Mouse (Mus musculus) erythroblast, embryonic 14.5 days (primary cell): ENCODE results near the gene U2af2. TPM values are rescaled to one million over a fixed set of nuclear protein-coding genes. Genes with fewer than 3 reads are reported as not detected.
A peak's percentile ranks its signal among the peaks of the same experiment; 100 is the strongest.

Experiments
- H3K27me3 ChIP-seq: 2 replicates; pipeline ENCODE4 v1.6.1; 2012; ENCODE audit warnings: inconsistent platforms; ENCODE audit not compliant: control insufficient read depth
- H3K36me3 ChIP-seq: 2 replicates; pipeline ENCODE4 v1.6.1; 2012; ENCODE audit warnings: mild to moderate bottlenecking, inconsistent platforms; ENCODE audit not compliant: control insufficient read depth
- H3K4me1 ChIP-seq: 2 replicates; pipeline ENCODE4 v1.6.1; 2012; ENCODE audit warnings: inconsistent platforms; ENCODE audit not compliant: control insufficient read depth
- H3K4me3 ChIP-seq: replicated peaks from 2 replicates; pipeline ENCODE3; 2012; ENCODE audit warnings: moderate library complexity, mild to moderate bottlenecking, inconsistent platforms
- H3K9me3 ChIP-seq: 2 replicates; pipeline ENCODE4 v1.6.1; 2012; ENCODE audit warnings: low read length, inconsistent platforms, mixed read lengths; ENCODE audit not compliant: control insufficient read depth
- GATA1 ChIP-seq: IDR thresholded peaks from 2 replicates; pipeline ENCODE4 v1.6.1; 2012; ENCODE audit warnings: low read length, inconsistent platforms, mixed read lengths
- TAL1 ChIP-seq: IDR thresholded peaks from 3 replicates; pipeline ENCODE4 v1.6.1; 2012; ENCODE audit warnings: low read length, inconsistent platforms, mixed read lengths
- polyA plus RNA-seq: library from polyadenylated mRNA; stranded (reverse); fragments of >175 nt; gene quantifications from 2 replicates; pipeline ENCODE4 v1.2.3, GENCODE M21; 2012

The U2af2 gene
- polyA plus RNA-seq, 1 experiment = 43.1 TPM

DNA sequence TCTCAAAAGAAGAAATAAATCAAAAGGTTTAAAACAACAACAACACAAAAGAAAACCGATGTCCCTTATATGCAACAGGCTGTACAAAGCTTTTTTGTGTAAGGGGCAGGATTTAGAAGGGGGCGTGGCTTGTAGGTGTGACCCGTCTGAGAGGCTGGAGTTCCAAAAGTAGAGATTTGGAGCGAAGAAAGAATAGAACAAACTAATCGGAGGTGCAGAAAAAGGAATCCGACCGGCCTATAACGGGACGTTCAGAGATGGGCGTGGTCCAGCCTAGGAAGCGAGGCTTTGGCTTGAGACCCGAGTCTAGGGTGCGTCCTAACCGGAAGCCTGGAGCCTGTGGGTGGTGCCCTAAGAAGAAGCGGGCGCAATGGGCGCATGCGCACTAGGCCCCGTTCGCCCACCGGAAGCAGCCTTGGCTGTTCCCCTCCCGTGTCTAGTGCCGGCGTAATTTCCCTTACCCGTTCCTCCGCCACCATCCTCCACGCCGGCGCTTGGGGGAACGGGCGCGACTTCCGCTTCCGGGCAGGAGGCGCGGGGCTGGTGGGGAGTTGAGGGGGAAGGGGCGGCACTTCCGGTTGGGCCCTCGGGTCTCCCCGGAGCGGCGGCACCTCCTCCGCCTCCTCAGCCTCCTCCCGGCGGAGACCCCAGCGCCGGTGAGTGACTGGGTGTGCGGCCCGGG lies 41.8 kb upstream of the U2af2 start, which contains the start of the genes Zfp865 and Ccdc106:
Zfp865 (plus strand) TSS at position 377 of the 682 bp plus-strand sequence.
Ccdc106 (plus strand) TSS at position 554 of the 682 bp plus-strand sequence.
- TF ChIP-seq TAL1 = no peak
- TF ChIP-seq GATA1 = no peak
- H3K27me3 ChIP-seq = no peaks in the 10 kb centered on the region
- peaks cover 12% of the 10 kb centered on the region for H3K9me3 ChIP-seq
- peak within 1 kb of the TSS; percentile 87 for H3K4me3 ChIP-seq
- H3K36me3 ChIP-seq = peaks cover 46% of the 10 kb centered on the region
- H3K4me1 ChIP-seq = peaks cover 59% of the 10 kb centered on the region

GRCm38 (mm10) chr7:5020685-5021084 lies 41.3 kb upstream of the U2af2 start:
- Histone ChIP-seq H3K36me3 (peaks cover 50% of the 10 kb centered on the region), H3K4me1 (peaks cover 56% of the 10 kb centered on the region)
- TF ChIP-seq TAL1 (no peak), GATA1 (no peak)

GRCm38 (mm10) chr7:5021197-5021596 lies 40.7 kb upstream of the U2af2 start:
- H3K27me3 ChIP-seq = no peaks in the 10 kb centered on the region
- peaks cover 52% of the 10 kb centered on the region for H3K36me3 ChIP-seq
- peaks cover 50% of the 10 kb centered on the region for H3K4me1 ChIP-seq
- H3K9me3 ChIP-seq = peaks cover 12% of the 10 kb centered on the region
- peak overlapping the region; percentile 87 for H3K4me3 ChIP-seq
- no peak for TF ChIP-seq GATA1
- TF ChIP-seq TAL1 = no peak

More at GRCm38 (mm10) chr7:5020685-5021084, 41.3 kb upstream of the U2af2 start:
- Histone ChIP-seq H3K27me3 (no peaks in the 10 kb centered on the region), H3K4me3 (peak overlapping the region; percentile 87), H3K9me3 (peaks cover 12% of the 10 kb centered on the region)

DNA sequence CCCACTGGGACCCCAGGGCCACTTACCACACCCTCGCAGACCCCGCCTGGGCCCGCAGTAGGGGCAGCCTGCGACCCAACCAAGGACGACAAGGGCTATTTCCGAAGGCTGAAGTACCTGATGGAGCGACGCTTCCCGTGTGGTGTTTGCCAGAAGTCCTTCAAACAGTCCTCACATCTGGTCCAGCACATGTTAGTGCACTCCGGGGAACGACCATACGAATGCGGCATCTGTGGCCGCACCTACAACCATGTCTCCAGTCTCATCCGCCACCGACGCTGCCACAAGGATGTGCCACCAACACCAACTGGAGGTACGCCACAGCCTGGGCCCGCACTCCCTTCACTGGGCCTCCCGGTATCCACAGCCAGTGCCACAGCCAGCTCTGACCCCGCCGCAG lies 32.4 kb upstream of the U2af2 start:
- Histone ChIP-seq H3K27me3 (peaks cover 14% of the 10 kb centered on the region; the same call in 1 of the 2 replicates), H3K4me3 (no peak overlapping the region), H3K9me3 (peaks cover 35% of the 10 kb centered on the region), H3K36me3 (peaks cover 70% of the 10 kb centered on the region), H3K4me1 (no peaks in the 10 kb centered on the region)
- TF ChIP-seq TAL1 (no peak), GATA1 (no peak)

DNA sequence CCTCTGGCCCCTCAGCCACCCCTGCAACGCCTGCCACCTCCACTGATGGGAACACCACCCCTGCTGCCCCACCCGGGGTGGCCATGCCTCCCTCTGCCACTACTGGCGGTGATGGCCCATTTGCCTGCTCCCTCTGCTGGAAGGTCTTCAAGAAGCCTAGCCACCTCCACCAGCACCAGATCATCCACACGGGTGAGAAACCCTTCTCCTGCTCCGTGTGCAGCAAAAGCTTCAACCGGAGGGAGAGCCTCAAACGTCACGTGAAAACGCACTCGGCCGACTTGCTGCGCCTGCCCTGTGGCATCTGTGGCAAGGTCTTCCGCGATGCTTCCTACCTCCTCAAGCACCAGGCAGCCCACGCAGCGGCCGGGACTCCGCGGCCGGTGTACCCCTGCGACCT lies 32.0 kb upstream of the U2af2 start:
- Histone ChIP-seq H3K4me3 (no peak overlapping the region), H3K36me3 (peaks cover 67% of the 10 kb centered on the region), H3K27me3 (peaks cover 14% of the 10 kb centered on the region; the same call in 1 of the 2 replicates), H3K9me3 (peaks cover 35% of the 10 kb centered on the region), H3K4me1 (no peaks in the 10 kb centered on the region)
- TF ChIP-seq GATA1 (no peak), TAL1 (no peak)

DNA sequence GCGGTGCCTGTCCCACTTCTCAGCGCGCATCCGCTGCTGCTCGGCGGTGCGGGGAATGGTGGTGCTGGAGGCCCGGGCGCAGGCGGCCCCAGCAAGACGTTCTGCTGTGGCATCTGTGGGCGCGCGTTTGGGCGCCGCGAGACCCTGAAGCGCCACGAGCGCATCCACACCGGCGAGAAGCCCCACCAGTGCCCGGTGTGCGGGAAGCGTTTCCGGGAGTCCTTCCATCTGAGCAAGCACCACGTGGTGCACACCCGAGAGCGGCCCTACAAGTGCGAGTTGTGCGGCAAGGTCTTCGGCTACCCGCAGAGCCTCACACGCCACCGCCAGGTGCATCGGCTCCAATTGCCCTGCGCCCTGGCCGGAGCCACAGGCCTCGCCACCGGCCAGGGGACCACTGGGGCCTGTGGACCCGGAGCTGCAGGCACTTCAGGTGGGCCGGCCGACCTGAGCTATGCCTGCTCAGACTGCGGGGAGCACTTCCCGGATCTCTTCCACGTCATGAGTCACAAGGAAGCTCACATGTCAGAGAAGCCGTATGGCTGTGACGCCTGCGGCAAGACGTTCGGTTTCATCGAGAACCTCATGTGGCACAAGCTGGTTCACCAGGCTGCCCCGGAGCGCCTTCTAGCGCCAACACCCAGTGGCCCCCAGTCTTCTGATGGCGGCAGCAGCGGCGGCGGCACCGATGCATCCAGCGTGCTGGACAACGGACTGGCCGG lies 31.2 kb upstream of the U2af2 start:
- peaks cover 71% of the 10 kb centered on the region for H3K36me3 ChIP-seq
- no peak overlapping the region for H3K4me3 ChIP-seq
- H3K9me3 ChIP-seq = peaks cover 37% of the 10 kb centered on the region
- peaks cover 14% of the 10 kb centered on the region; the same call in 1 of the 2 replicates for H3K27me3 ChIP-seq
- peaks cover 1% of the 10 kb centered on the region; the same call in 1 of the 2 replicates for H3K4me1 ChIP-seq
- TF ChIP-seq TAL1 (no peak), GATA1 (no peak)

DNA sequence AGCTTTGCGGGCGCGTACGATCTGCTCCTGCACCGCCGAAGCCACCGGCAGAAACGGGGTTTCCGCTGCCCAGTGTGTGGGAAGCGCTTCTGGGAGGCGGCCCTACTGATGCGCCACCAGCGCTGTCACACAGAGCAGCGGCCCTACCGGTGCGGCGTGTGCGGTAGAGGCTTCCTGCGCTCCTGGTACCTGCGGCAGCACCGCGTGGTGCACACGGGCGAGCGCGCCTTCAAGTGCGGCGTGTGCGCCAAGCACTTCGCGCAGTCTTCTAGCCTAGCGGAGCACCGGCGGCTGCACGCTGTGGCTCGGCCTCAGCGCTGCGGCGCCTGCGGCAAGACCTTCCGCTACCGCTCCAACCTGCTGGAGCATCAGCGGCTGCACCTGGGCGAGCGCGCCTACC lies 30.4 kb upstream of the U2af2 start:
- H3K4me3 ChIP-seq = no peak overlapping the region

DNA sequence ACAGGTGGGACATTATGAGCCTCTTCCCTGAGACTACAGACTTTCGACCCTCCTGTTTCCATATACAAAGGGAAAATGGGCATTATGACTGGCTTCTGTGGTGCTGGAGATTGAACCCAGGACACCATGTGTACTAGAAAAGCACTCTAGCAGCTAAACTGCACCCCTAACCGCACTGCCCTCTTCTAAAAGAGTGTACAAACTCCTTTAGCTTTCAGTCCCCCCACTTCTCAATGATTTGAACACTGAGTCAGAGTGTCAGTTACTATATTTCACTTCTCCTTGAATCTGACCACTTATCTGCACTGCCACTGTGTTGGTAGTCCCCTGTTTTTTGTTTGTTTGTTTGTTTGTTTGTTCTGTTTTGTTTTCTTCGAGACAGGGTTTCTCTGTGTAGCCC lies 28.1 kb upstream of the U2af2 start, which contains the start of gene 4632433K11Rik:
4632433K11Rik (plus strand) TSS at position 301 of the 400 bp plus-strand sequence.
- Histone ChIP-seq H3K36me3 (peaks cover 62% of the 10 kb centered on the region), H3K9me3 (peaks cover 39% of the 10 kb centered on the region), H3K4me1 (peaks cover 19% of the 10 kb centered on the region), H3K4me3 (no peak within 1 kb of the TSS), H3K27me3 (peaks cover 14% of the 10 kb centered on the region; the same call in 1 of the 2 replicates)
- no peak for TF ChIP-seq GATA1
- no peak for TF ChIP-seq TAL1

More for the DNA sequence above, 30.4 kb upstream of the U2af2 start:
- Histone ChIP-seq H3K36me3 (peaks cover 75% of the 10 kb centered on the region), H3K4me1 (peaks cover 2% of the 10 kb centered on the region; the same call in 1 of the 2 replicates), H3K9me3 (peaks cover 41% of the 10 kb centered on the region), H3K27me3 (peaks cover 14% of the 10 kb centered on the region; the same call in 1 of the 2 replicates)
- TF ChIP-seq TAL1 (no peak), GATA1 (no peak)

- Histone ChIP-seq H3K4me3 (no peak overlapping the region), H3K27me3 (peaks cover 2% of the 10 kb centered on the region; the same call in 1 of the 2 replicates), H3K36me3 (peaks cover 44% of the 10 kb centered on the region), H3K4me1 (peaks cover 27% of the 10 kb centered on the region), H3K9me3 (peaks cover 22% of the 10 kb centered on the region)
- TF ChIP-seq TAL1 = no peak
- no peak for TF ChIP-seq GATA1
Observed at GRCm38 (mm10) chr7:5035628-5036027, 26.3 kb upstream of the U2af2 start.
